Mouse (Mus musculus) C2C12 (cell line): ENCODE results near the gene F12. TPM values are rescaled to one million over a fixed set of nuclear protein-coding genes. Genes with fewer than 3 reads are reported as not detected.

Source experiments
- H3K27me3 ChIP-seq: one replicate; pipeline ENCODE4 v1.6.1; 2011; ENCODE audit not compliant: control insufficient read depth, insufficient read depth, insufficient read length
- H3K36me3 ChIP-seq: one replicate; pipeline ENCODE4 v1.6.1; 2011; ENCODE audit not compliant: control insufficient read depth, insufficient read depth
- H3K4me3 ChIP-seq: one replicate; pipeline ENCODE4 v1.5.1; 2011; ENCODE audit warnings: mild to moderate bottlenecking, control low read depth; ENCODE audit not compliant: poor library complexity, insufficient read depth, severe bottlenecking
- H3K79me2 ChIP-seq: one replicate; pipeline ENCODE4 v1.6.1; 2011; ENCODE audit not compliant: control insufficient read depth, insufficient read depth
- H3K79me3 ChIP-seq: one replicate; pipeline ENCODE4 v1.6.1; 2011; ENCODE audit warnings: low read depth, control low read depth
- H3ac ChIP-seq: one replicate; pipeline ENCODE3; 2011; ENCODE audit warnings: low read depth; ENCODE audit not compliant: control insufficient read depth, insufficient read length
- CEBPB ChIP-seq: IDR thresholded peaks from one replicate; pipeline ENCODE4 v1.6.1; 2011; ENCODE audit warnings: low read depth, mild to moderate bottlenecking, control low read depth, moderate library complexity
- CTCF ChIP-seq: IDR thresholded peaks from one replicate; pipeline ENCODE4 v1.5.1; 2011; ENCODE audit not compliant: control insufficient read depth, insufficient read depth, insufficient read length
- FOSL1 ChIP-seq: IDR thresholded peaks from one replicate; pipeline ENCODE4 v1.8.0; 2011; ENCODE audit warnings: mild to moderate bottlenecking, low read length; ENCODE audit not compliant: poor library complexity, insufficient read depth, severe bottlenecking
- MAX ChIP-seq: IDR thresholded peaks from one replicate; pipeline ENCODE4 v1.6.1; 2011; ENCODE audit warnings: mild to moderate bottlenecking, control low read depth
- MYOD1 ChIP-seq: IDR thresholded peaks from one replicate; pipeline ENCODE4 v1.6.1; 2011; ENCODE audit warnings: low read depth; ENCODE audit not compliant: control insufficient read depth, insufficient read length
- MYOG ChIP-seq: IDR thresholded peaks from one replicate; pipeline ENCODE4 v1.6.1; 2011; ENCODE audit not compliant: control insufficient read depth, insufficient read length; ENCODE audit errors: extremely low read depth
- USF1 ChIP-seq: IDR thresholded peaks from one replicate; pipeline ENCODE4 v1.6.1; 2011; ENCODE audit warnings: low read depth, mild to moderate bottlenecking, control low read depth, moderate library complexity
- polyA plus RNA-seq: library from polyadenylated mRNA; unstranded; fragments of >200 nt; fragmentation: generic; extraction: Trizol; gene quantifications from one replicate; pipeline ENCODE4 v1.2.1, GENCODE M21; 2012; ENCODE audit warnings: missing spikeins

F12 gene
- polyA plus RNA-seq, 1 experiment = not detected

DNA sequence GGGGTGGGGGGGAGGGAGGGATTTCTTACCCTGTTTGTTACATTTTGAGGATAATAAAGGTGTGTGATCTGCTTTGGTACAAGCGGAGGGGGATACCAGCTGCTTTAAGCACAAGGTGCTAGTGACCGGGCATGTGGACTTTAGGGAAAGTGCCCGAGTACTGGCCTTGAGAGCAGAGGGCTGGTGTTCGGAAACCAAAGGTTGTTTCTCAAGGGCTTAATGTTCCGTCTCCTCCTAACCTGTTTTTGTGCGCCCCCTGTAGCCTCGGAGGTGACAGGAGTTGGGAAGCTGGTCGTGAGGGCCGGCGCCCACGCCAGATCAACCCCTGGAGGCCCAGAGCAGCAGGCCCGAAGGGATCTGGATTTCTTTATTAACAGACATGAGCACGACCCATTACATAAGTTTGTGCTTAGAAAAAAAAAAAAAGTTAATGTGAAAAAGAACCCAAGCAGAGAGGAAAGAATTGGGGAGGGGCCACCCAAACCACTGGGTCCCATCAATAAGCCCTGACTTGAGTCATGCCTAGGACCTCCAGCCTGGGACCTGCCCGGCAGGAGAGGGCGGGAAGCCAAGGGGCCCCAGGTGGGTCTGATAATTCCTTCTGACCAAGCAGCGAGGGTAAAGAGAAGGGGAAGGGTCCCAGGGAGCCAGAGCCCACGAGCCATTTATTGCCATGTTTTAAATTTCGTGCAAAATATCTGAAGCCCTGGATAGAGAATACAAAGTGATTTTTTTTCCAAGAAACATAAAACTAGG is 46.7 kb upstream of the F12 start:
- no peaks in the 10 kb centered on the region for H3K27me3 ChIP-seq
- H3ac ChIP-seq = no peak overlapping the region
- no peaks in the 10 kb centered on the region for H3K79me3 ChIP-seq

GRCm38 (mm10) chr13:55472132-55473022 is 45.8 kb upstream of the F12 start:
- TF ChIP-seq MAX = no peak
- TF ChIP-seq MYOG = no peak
- no peak for TF ChIP-seq CTCF
- TF ChIP-seq USF1 = no peak
- no peak for TF ChIP-seq CEBPB
- TF ChIP-seq FOSL1 = no peak
- Histone ChIP-seq H3K36me3 (no peaks in the 10 kb centered on the region), H3K79me2 (no peaks in the 10 kb centered on the region), H3K79me3 (no peaks in the 10 kb centered on the region), H3K27me3 (no peaks in the 10 kb centered on the region), H3ac (peak overlapping the region; percentile 75), H3K4me3 (peak overlapping the region; percentile 36)

More for the DNA sequence above, 46.7 kb upstream of the F12 start:
- TF ChIP-seq FOSL1 (no peak), USF1 (no peak), MAX (no peak), MYOG (no peak), MYOD1 (no peak), CEBPB (no peak), CTCF (no peak)
- no peaks in the 10 kb centered on the region for H3K36me3 ChIP-seq
- H3K79me2 ChIP-seq = no peaks in the 10 kb centered on the region
- no peak overlapping the region for H3K4me3 ChIP-seq

GRCm38 (mm10) chr13:55471819-55472131 is 45.2 kb upstream of the F12 start:
- no peaks in the 10 kb centered on the region for H3K79me3 ChIP-seq
- no peaks in the 10 kb centered on the region for H3K27me3 ChIP-seq
- no peaks in the 10 kb centered on the region for H3K36me3 ChIP-seq
- peak overlapping the region; percentile 36 for H3K4me3 ChIP-seq
- H3ac ChIP-seq = peak overlapping the region; percentile 75
- TF ChIP-seq USF1 (no peak), CEBPB (no peak), MAX (no peak), FOSL1 (no peak), MYOD1 (no peak), MYOG (no peak), CTCF (no peak)
- no peaks in the 10 kb centered on the region for H3K79me2 ChIP-seq

DNA sequence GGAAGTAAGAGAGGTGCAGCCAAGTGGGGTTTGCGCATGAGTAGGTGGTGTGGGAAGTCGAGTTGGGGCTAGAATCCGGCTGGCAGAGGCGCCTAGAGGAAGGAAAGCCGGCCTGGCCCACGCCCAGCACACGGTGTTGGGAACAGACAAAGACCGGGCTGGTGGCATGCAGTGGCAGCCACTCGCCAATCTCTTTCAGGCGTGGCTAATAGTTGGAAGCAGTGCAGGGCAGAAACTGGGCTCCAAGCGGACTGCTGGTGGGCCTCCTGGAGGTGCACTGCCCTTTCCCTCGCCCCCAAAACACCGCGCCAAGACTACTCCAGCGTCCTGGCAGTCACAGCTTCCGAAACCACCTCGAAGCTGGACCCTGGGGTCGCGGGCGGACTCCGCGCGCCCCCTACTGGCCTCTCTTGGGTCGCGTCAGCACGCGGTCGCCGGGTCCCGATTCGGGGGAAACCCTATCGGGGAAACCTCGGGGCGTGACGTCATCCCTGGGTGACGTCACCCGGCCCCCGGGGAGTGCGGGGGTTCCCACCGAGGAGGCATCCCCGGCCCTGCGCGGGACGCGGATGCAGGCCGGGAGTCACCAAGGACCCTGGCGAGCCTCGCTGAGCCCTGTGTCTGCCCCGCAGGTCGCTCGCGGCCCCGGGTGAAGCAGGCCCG is 44.7 kb upstream of the F12 start:
- Histone ChIP-seq H3K36me3 (no peaks in the 10 kb centered on the region), H3K79me2 (no peaks in the 10 kb centered on the region), H3K27me3 (no peaks in the 10 kb centered on the region), H3ac (peak overlapping the region; percentile 76), H3K79me3 (no peaks in the 10 kb centered on the region), H3K4me3 (peak overlapping the region; percentile 36)
- TF ChIP-seq MYOD1 = no peak
- peak; percentile 89 for TF ChIP-seq CTCF
- TF ChIP-seq MAX = peak; percentile 79
- TF ChIP-seq USF1 = no peak
- TF ChIP-seq MYOG = no peak
- no peak for TF ChIP-seq CEBPB

- Histone ChIP-seq H3K79me3 (no peaks in the 10 kb centered on the region), H3K36me3 (no peaks in the 10 kb centered on the region), H3K4me3 (no peak overlapping the region), H3K27me3 (no peaks in the 10 kb centered on the region), H3ac (no peak overlapping the region), H3K79me2 (no peaks in the 10 kb centered on the region)
- TF ChIP-seq MYOG (no peak), CEBPB (no peak), USF1 (no peak), FOSL1 (no peak)
These were observed 43.8 kb upstream of the F12 start for GRCm38 (mm10) chr13:55470372-55470771.
